Mouse (Mus musculus) retina, embryonic 14.5 days (tissue): ENCODE results near the gene Sema5a.
"Not testable (repeated sequence)": the region's sequence is repeated elsewhere in the genome, so short reads cannot be mapped to it uniquely, and the experiment has no call there.

Source experiments
- DNase-seq: peaks from one replicate; pipeline ENCODE4 v3.0.0-alpha.2; 2015; ENCODE audit warnings: low spot score

Gene Sema5a

DNA sequence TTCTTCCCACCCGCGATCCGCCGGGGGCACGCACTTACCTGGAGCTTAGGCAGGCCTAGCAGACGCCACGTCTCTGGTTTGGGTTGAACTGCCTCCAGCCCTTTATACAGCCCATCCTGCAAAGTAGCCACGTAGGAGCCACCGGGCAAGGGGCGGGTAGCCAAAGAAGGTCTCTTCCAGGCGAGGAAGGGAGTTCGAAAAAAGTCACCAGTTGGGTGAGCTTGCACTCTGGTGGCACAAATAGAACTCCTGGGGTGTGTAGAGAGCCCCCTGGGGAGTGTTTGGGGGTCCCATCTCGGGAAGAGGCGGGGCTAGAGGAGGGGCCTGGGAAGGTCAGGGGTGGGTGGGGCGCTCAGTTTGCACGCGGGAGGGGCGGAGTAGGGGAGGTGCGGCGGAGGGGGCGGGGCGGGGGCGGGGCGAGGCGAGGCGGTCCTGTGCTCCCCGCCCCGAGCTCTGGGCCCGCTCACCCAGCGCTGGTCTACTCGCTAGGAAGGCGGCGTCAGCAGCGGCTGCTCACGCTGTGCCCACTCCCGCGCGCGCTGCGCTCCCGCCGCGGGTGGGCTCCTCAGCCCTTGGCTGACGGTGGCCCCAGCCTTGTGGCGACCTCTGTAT is at the start of gene Sema5a:
Sema5a (plus strand) TSS at position 467 of the 612 bp plus-strand sequence.
- peak; percentile 77 for DNase-seq

DNA sequence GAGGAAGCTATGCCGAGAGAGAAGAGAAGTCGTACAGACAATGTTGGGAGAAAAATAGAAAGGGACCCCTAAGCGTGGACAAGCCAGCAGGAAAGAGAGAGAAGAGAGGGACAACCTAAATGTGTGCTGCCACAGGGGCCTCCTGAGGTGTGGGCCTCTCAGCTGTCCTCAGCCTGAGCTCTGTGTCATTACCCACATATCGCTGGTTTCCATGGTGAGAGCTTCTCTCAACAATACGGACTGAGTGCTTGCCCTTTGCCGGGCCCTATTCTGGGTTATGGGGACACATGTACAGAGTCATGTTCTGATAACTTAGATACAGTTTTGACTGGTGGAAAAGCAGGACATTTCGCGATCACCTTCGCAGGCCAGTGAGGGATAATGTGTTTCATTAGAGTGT is 46.5 kb upstream of the Sema5a start:
- DNase-seq, result peak; percentile 57

DNA sequence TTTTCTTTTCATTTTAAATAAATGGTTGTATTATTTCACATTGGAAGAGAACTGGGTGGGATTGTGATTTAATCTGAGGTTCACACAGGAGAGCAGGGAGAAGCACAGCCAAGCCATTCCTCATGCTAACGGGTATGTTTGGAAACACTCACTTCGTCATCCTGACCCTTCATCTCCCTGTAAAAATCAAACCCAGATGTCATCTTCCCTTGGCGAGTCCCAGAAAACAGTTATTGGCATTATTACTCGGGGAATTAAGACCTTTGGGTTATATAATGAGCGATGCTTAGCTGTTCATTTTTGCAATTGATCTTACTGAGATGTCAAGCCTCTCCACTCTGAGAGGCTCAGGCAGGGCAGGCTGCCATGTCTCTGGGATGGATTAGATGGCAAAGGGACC is 46.0 kb upstream of the Sema5a start:
- DNase-seq, result peak; percentile 11

DNA sequence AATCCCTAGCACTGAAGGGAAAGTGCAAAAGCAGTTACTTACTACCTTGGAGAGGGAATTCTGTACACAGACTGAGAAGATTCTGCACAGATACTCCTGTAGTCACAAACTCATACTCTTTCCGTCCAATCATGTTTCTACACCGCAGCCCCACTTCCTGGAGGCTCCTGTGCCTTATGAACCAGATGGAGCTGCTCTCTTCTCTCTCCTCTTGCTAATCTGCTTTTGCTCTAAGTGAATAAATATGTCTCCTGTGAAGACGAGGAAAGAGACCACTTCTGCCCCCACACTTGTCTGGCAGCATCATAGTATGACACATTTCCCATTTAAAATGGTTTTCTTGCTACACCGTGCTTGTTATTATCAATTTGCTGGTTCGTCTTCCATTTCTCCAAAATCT is 41.4 kb upstream of the Sema5a start:
- DNase-seq, result no peak

DNA sequence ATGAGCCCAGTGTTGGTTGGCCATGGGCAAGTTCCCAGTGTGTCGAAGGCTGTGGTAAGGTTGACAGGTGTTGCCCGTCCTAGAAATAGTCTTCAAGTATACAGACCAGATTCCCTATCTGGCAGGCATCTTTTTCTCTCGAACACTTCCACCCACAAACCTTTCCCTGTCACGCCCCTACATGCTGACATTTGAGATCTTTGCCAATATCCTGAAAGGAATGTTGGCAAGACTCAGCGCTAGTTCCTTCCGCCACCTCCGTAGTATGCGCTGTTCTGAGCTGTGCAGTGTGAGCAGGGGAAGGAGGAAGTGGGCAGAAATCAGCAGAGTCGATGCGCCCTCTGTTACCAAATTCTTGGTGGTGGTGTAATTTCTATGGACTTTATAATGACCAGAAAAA is 39.7 kb upstream of the Sema5a start:
- no peak for DNase-seq

DNA sequence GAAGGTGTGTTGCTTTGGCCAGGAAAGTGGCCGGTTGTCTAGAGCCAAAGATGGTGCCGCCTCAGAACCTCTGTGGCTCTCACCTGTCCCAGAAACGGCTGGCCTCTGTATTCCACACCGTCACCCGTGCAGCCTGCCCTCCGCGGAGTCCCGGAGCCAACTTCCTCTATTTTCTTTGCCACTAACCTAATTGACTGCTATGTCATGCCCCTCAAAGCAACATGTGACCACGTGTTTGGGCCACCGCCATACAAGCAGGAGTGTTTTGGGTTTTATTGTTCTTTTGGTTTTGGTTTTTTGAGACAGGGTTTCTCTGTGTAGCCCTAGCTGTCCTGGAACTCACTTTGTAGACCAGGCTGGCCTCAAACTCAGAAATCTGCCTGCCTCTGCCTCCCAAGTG is 29.9 kb upstream of the Sema5a start:
- DNase-seq, result not testable (repeated sequence)

DNA sequence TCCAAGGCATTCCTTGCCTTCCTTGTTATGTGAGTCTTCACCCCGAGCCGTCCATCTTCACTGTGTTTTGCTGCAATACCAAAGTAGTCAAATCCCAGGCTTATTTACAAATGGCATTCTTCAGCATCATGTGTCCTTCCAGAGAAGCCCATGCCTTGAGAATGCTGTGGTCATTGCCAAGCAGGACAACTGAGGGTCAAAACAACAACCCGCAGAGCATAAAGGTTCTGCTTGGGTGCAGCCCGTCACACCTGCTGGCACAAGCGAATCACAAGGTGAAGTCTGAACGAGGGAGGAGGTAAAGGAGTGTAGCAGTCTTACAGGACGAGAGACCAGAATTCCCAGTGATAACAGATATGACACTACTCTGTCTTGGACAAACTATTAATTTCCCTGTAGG is 21.6 kb upstream of the Sema5a start:
- no peak for DNase-seq

DNA sequence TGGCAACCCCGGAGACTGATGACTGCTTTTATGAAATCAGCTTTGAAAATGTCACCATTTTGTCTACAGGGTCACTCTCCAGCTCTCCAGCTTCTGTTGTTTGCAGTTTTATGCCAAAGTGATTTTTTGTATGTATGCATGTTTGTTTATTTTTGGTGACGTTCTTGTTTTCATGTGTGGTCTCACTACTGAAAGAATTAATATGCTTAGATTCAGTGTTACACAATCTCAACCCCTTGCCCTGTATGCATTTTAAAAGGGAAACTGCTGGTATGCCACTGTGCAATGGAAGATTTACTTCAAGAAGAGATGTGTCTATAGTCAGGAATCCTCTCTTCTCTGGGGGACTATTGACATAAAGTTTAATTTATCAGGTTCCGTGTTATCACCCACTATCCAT is 19.2 kb upstream of the Sema5a start:
- DNase-seq, result no peak

DNA sequence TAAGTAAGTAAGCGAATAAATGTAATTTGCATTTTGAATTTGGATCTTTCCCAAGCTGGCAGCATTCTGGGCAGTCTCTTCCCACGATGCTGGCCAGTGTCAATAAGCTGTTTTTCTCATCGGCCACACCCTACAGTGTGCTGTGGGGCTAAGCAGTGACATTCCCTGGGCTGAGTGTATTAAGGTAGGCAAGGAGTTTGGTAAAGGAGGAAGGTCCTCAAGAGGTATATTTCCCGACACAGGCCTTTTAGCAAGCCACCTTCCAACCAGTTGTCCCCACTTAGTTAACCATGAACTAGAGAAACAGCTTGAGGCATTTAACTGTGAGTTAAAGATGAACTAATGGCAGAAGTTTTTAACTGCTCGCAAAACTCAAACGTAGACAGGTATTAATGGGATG is 18.2 kb upstream of the Sema5a start:
- no peak for DNase-seq

DNA sequence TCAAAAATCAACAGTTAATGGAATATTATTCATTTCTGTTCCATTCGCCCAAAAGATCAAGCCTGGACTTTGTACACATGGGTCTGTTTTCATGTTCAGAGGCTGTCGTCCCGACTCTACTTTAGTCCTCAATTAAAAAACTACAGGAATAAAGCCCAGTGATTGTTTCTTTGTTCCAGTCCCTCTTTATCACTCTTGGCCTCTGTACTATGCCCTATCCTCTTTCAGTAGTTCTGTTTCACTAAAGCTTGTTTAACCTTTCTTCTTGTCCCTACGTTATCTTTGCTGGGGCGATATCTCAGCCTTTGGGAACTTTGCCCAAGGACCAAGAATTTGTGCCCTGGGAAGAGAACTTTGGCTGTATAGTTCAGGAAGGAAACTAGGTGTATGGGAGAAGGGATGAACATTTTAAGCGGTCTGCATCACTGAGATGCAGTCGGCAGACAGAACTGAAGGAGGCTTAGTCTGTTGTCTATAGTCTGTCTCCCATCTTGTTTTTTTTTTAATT is 17.7 kb upstream of the Sema5a start:
- no peak for DNase-seq

DNA sequence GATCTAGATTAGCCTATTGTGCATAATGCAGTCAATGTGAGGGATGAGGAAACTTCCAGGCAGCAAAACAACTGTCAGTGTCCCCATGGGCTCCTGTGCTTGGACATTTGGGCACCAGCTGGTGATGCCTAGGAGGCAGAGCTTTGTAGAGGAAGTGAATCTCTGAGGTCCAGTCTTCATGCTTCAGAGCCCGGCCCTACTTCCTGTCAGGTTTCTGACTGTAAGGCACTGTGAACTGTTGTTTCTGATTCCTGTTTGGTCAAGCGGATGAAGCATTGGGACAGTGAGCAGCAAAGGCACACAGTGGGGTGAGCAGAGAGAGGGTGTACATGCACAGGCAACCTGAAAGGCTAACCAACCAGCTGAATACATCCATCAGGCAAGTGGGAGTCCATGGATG is 14.5 kb upstream of the Sema5a start:
- no peak for DNase-seq

DNA sequence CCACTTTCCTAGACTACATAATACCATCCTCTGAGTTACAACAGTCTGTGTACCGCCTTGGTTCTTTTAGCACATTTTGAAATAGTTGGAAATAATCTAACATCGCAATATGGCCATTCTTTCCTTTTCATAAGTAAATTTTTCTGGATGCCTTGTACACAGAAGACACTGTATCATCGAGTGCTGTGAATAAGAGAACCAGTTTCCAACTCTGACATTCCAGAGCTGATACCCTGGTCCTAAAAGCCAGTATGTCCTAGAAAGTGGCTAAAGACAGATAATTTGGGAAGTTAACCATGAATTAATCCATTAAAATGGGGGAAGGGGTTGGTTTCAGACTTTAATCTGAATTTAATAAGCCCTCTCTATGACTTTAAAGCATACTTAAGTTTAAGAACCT is 12.4 kb upstream of the Sema5a start:
- no peak for DNase-seq

DNA sequence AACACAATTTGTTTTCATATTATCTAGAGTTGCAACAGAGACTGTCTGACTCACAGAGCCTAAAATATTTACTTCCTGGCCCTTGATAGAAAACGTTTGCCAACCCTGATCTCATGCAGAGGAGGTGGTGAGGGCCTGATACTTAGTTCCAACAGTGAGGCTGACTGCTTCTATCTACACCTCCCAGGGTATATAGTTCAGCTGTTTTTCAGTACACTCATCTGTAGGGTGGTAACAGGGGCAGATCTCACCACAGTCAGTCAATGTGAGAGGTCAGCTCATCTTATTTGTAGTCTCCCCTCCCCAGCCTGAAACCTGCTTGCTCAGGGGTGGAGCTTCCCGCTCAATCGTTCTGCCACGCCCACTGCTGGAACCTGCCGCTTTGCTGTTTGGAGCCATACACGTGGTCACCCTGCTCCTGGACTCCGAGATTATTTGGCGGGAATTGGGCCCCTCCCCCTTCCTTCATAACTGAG is 11.9 kb upstream of the Sema5a start:
- DNase-seq, result not testable (repeated sequence)

DNA sequence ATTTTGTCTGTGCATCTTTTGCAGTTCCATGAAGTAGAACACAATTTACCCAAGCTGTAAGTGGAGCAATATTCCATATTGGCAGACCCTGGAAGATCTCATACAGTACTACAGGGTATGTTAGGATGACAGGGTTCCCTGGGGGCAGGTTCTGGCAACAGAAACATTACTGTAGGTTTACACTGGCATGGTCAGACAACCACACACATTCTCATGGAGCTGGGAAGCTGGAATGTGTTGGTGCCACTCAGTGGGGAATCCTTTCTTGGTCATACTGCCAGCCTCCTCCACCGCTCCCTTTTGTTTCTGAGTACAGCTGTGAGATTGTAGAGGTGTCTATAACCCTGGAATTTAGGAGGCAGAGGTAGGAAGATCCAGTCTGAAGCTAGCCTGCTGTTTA is 11.2 kb upstream of the Sema5a start:
- DNase-seq, result no peak

DNA sequence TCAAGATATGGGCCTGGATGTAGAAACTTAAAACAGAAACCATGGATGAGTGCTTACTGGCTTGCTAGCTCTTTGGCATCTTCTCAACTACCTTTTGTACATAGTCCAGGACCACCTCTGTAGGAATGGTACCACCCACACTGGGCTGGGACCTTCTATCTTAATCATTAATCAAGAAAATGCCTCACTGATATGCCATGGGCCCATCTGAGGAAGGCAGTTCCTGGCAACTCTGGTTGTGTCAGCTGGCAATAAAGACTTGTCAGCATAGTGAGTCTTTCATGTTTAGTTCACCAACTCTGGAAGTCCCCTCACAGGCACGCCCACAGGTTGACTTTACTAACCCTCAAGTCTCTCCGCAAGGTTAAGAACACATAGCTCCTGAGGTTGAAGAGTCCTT is 5.5 kb upstream of the Sema5a start:
- DNase-seq, result no peak

DNA sequence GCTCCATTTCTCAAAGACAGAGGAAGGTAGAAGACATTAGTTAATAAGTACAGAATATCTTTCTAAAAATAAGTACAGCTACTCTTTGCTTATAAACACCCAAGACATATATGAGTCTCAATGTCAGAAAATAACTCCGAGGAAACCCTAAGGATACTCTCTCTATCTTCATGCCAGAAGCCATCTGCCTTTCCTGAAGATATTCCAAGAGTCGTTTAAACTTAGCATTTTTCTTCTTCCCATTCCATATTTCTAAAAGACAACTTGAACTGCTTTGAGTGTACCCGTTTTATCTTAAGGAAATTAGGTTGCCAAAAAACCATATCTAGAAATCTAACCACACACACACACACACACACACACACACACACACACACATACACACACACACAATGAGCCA is 4.5 kb upstream of the Sema5a start:
- DNase-seq, result no peak

DNA sequence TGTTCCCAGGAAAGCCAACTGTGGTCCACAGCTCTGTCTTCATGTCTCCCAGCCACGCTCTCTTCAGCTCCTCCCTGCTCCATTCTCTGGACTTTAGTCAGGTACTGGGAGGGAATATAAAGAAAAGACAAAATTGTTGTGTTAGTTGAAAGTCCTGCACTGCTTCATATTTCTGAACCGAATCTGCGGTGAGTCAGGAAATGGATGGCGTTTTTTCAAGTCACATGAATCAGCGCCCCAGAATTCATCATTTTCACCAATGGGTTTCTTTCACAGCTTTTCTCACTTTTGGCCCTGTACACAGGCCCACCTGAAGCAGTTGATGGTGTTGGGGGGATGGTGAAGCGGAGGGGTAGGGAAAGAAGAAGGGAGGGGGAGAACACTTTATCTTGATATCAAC is 2.9 kb upstream of the Sema5a start:
- no peak for DNase-seq

DNA sequence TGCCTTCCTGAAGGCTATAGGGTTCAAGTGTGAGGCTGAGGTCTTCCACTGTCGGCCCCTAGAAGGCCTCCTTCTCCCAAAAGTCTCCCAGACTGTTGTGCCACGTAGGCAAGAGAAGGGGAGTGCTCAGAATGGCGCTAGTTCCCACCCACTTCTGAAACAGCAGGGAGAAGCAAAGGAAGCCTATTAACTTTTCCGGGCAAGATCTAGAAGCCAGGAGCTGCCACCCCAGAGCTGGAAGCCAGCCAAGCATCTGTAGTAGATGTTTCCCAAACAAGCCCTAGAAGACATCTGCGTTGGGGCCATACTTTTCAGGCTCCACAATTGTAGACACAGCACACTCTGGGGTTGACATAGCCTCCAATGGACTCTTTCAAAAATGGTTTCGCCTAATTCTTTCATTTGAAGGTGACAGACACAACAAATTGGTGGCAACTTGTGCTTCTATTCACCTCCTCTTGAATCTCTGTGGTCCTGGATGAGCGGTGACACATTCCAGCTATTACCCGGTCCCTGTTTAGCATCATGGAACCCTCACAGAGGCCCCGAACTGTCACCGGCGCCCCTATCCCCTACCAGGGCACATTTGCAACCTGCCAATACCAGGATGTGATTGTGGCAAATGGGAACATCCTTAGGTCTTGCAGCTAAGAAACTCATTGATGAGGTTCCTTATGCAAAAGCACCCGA is 1.4 kb upstream of the Sema5a start:
- peak; percentile 11 for DNase-seq

DNA sequence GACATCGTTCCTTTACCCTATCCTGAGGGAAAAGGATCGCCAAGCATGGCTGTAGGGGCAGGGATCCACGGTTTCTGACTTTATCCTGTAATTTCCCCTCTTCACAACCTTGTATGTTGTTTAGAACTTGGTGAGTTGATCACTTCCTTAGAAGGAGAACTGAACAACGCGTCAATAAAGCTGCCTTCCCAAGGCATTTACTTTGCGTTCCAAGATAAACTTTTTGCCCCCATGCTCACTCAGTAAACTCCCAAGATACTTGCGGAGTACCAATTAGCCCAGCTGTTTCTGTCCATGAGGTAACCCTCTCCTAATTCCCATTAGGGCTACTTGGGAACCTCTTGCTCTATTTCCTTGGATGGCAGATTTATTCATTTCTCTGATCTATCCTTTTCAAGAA is 786 bp upstream of the Sema5a start:
- no peak for DNase-seq

DNA sequence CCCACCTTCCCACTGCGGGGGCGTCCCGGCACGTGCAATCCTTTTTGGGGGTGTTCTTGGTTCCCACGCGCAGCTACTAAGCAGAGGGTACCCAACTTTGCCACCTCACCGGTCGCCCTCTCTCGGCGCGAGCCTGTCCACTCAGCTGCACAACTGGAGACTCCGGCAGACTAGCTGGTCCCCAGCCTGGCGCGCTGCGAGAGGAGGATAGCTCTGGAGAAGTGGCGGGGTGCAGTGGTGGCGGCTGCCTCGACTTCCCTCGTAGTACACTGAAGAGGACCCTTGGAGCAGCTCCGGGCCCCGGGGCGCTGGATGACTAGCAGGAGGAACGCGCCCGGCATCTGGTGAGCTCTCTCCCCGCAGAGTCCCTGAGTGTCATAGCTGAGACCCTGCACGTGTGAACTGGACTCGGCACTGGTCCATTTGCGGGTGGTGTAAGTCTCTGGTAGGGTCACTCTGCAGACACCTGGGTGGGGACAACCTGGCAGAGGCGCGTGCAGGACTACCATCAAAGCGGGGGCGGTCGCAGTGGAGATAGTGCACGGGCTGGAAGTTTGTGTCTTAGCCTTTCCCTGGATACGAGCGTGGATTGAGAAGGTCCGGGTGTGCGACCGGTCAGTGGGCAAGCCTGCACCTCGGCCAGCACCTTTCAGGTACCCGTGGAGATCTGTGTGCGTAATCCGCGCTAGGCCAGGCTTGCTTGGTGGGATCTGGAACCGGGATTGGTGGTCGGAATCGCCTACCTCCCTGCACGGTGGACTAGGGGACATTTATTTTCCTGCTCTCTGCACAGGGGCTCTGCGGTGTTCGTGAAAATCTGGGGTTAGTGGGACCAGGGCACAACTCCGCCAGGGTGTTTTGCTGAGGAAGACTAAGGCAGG is 586 bp downstream of the Sema5a start:
- peak; percentile 56 for DNase-seq

DNA sequence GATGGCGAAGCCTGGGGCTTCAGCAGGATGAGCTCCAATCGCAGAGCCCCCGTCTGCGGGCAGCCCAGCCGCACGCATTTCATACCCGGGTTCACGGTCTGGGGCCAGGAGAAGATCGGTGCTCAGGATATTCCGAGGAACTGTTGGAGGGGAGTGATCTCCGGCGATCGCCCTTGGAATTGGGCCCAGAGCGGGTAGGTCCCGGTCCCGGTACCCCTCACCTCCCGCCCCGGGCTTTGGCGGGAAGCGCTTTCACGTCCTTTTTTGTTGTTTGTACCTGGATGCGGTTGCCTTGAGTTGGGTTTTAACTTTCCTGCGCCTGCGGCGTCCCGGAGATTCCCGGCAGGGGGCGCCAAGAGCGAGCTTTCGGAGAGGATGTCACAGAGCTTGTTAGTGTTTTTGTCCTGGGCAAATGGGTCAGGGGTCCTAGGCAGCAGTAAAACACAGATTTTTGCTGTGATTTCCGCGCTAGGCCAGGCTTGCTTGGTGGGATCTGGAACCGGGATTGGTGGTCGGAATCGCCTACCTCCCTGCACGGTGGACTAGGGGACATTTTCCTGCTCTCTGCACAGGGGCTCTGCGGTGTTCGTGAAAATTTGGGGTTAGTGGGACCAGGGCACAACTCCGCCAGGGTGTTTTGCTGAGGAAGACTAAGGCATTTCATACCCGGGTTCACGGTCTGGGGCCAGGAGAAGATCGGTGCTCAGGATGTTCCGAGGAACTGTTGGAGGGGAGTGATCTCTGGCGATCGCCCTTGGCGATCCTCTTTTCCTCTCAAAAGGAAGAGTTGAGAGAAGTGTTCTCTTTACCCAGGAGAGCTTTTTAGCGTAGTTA is 1.4 kb downstream of the Sema5a start:
- peak; percentile 92 for DNase-seq

DNA sequence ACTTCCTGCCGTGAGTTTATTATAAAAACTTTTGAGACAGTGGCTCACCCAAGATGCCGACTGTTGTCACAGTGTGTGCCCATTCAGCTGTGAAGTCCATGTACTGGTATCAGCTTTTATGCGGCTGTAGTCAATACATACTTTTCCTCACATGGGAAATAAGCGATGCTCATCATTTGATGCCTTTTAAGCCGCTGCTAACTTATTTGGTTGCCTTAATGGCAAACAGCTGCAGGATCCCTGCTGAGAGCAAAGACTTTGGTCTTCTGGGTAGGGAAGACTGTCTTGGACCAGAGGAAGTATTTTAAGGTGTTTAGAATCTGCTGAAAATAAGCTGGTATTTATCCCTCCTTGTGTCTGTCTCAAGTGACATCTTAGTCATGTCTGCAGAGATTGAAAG is 2.7 kb downstream of the Sema5a start:
- peak; percentile 14 for DNase-seq
